Mouse (Mus musculus): Measurements from ENCODE around the gene Zfp580. TPM values are rescaled to one million over a fixed set of nuclear protein-coding genes. Genes with fewer than 3 reads are reported as not detected.

The Zfp580 gene
- total RNA-seq, 2 experiments from 2014 or later = 2.1 TPM; not detected in 1

GRCm38 (mm10) chr7:5030554-5031275 is 20.6 kb upstream of the Zfp580 start:
- no peak for ATAC-seq (replicated peaks; ENCODE audit: low FRiP score, low TSS enrichment, poor library complexity, severe bottlenecking)

DNA sequence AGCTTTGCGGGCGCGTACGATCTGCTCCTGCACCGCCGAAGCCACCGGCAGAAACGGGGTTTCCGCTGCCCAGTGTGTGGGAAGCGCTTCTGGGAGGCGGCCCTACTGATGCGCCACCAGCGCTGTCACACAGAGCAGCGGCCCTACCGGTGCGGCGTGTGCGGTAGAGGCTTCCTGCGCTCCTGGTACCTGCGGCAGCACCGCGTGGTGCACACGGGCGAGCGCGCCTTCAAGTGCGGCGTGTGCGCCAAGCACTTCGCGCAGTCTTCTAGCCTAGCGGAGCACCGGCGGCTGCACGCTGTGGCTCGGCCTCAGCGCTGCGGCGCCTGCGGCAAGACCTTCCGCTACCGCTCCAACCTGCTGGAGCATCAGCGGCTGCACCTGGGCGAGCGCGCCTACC is 19.8 kb upstream of the Zfp580 start:
- ATAC-seq (replicated peaks; ENCODE audit: low FRiP score, low TSS enrichment, poor library complexity, severe bottlenecking) = no peak

DNA sequence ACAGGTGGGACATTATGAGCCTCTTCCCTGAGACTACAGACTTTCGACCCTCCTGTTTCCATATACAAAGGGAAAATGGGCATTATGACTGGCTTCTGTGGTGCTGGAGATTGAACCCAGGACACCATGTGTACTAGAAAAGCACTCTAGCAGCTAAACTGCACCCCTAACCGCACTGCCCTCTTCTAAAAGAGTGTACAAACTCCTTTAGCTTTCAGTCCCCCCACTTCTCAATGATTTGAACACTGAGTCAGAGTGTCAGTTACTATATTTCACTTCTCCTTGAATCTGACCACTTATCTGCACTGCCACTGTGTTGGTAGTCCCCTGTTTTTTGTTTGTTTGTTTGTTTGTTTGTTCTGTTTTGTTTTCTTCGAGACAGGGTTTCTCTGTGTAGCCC is 17.5 kb upstream of the Zfp580 start, which contains the start of gene 4632433K11Rik:
4632433K11Rik (plus strand) TSS at position 301 of the 400 bp plus-strand sequence.
- no peak for ATAC-seq (replicated peaks; ENCODE audit: low FRiP score, low TSS enrichment, poor library complexity, severe bottlenecking)

- no peak for ATAC-seq (replicated peaks; ENCODE audit: low FRiP score, low TSS enrichment, poor library complexity, severe bottlenecking)
Measured at GRCm38 (mm10) chr7:5035628-5036027, 15.7 kb upstream of the Zfp580 start.

DNA sequence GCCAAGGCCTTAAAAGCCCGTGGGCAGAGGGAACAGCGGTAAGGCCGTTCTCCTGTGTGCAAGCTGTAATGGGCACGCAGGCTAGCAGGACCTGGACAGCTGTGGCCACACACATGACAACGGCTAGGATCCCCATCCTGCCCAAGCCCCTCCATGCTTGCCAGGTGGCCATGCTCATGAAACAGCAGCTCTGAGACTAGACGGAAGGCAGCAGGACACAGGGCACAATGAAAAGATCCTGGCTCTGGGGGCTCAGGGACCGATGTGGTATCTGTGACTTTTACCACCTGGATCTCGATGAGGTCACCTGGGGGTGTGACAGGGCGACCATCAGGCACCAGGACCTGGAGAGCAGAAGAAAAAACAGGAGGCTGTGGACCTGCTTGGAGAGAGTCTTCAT is 15.2 kb upstream of the Zfp580 start:
- ATAC-seq (replicated peaks; ENCODE audit: low FRiP score, low TSS enrichment, poor library complexity, severe bottlenecking) = no peak

GRCm38 (mm10) chr7:5037026-5037425 is 14.3 kb upstream of the Zfp580 start:
- ATAC-seq (replicated peaks; ENCODE audit: low FRiP score, low TSS enrichment, poor library complexity, severe bottlenecking) = no peak

DNA sequence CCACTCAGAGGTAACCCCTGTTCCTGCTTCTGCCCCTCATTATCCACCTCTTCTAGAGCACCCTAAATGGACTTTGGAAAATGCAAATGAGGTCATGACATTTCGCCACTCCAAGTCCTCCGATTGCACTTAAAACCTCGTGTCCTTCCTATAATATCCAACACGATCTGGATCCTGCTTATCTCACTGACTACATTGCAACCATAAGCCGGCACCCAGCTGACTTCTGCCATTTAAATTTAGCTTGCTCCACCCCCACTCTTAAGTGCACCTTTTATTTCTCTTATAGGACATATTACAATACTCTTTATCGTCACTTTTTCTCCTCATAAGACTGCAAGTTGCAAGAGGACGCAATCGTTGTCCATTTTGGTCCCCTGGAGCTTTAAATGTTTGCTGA is 13.9 kb upstream of the Zfp580 start:
- ATAC-seq (replicated peaks; ENCODE audit: low FRiP score, low TSS enrichment, poor library complexity, severe bottlenecking) = no peak

DNA sequence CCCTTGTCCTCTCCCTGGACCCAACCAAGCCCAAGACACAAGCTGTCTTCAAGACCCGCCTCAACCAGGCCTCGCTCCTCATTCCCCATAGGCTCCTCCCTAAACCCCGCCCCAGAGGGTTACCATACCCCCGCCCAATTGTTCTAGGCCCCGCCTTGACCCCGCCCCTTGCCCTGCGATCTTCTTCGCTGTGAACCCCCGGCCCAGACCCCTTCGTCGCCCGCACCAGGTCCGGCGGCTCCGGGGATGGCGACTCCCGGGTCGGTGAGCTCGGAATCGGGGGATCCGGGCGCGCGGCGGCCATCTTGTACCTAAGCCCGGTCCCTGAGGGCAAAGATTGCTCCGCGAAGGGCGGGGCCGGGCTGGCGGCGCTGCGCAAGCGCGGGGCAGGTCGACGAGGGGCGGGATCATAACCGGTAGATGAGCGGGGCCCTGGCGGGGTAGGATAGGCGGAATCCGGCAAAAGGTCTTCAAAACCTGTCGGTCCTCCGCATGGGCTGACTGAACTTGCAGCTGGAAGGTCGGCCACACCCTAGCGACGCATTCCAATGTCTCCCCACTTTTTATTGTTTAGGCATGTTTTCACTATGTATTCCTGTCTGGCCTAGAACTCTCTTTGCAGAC is 13.1 kb upstream of the Zfp580 start, which contains the start of gene Zfp784:
Zfp784 (minus strand) TSS at position 338 of the 624 bp plus-strand sequence.
- ATAC-seq (replicated peaks; ENCODE audit: low FRiP score, low TSS enrichment, poor library complexity, severe bottlenecking) = peak; percentile 95

DNA sequence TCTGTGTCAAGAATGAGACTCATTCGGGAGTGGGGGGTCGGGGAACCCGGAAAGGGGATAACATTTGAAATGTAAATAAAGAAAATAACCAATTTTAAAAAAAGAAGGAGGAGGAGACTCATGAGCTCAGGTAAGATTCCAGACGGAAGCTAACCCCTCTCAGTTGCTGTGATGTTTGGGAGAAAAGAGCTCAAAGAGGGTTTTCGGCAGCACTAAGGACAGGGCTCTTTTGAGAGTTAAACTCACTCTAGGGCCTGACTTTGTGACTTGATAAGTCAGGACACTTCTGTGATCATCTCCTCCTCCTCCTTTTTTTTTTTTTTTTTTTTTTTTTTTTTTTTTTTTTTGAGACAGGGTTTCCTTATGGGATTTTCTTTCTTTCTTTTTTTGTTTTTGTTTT is 12.4 kb upstream of the Zfp580 start:
- no peak for ATAC-seq (replicated peaks; ENCODE audit: low FRiP score, low TSS enrichment, poor library complexity, severe bottlenecking)

DNA sequence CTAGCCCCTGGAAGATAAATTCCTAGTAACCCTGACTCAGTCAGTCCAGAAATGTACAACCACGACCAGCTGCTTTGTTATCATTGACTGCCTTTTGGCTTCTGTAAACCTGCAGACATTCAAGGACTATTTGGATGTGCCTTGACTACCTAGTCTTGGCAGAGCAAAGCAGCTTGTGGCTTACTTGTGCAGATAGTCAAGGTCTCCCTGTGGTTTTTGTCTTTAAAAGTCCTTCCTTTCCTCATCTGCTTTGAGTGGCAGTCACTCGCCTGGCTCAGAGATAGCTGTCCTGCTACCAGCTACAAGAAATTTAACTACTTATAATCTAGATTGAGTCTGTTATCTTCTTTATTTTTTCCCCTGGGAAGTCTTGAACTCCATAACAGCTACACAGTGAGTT is 6.4 kb upstream of the Zfp580 start:
- peak; percentile 28; the same call in 1 of the 2 replicates for ATAC-seq (replicated peaks; ENCODE audit: low FRiP score, low TSS enrichment, poor library complexity, severe bottlenecking)

- ATAC-seq (replicated peaks; ENCODE audit: low FRiP score, low TSS enrichment, poor library complexity, severe bottlenecking) = no peak
Measured at GRCm38 (mm10) chr7:5046112-5046511, 5.2 kb upstream of the Zfp580 start.

- peak; percentile 32; the same call in 1 of the 2 replicates for ATAC-seq (replicated peaks; ENCODE audit: low FRiP score, low TSS enrichment, poor library complexity, severe bottlenecking)
Measured at GRCm38 (mm10) chr7:5047313-5047712, 4.0 kb upstream of the Zfp580 start.

GRCm38 (mm10) chr7:5052438-5052837 is 1.1 kb downstream of the Zfp580 start:
- no peak for ATAC-seq (replicated peaks; ENCODE audit: low FRiP score, low TSS enrichment, poor library complexity, severe bottlenecking)

- no peak for ATAC-seq (replicated peaks; ENCODE audit: low FRiP score, low TSS enrichment, poor library complexity, severe bottlenecking)
Measured at GRCm38 (mm10) chr7:5052931-5053343, 1.6 kb downstream of the Zfp580 start.

- ATAC-seq (replicated peaks; ENCODE audit: low FRiP score, low TSS enrichment, poor library complexity, severe bottlenecking) = no peak
Measured at GRCm38 (mm10) chr7:5053456-5054179, 2.3 kb downstream of the Zfp580 start.

GRCm38 (mm10) chr7:5056651-5057263 is 5.4 kb downstream of the Zfp580 start:
- ATAC-seq (replicated peaks; ENCODE audit: low FRiP score, low TSS enrichment, poor library complexity, severe bottlenecking) = no peak

DNA sequence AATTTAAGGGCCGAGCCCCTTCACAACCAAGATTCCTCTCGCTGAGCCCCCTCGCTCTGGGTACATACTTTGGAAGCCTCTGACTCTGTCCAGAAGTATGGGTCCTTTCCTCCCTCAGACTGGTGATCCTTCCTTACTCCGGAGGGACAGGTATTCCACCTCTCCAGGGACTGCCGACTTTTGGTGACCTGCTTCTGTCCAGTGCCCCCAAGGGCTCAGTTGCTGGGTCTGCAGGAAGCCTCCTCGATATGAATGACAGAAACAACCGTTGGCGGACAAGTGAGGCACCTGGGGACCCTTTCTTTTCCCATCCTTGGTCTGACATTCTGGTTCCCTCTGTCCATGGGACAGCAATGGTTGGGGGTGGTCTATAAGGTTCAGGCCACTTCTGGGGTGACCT is 6.0 kb downstream of the Zfp580 start:
- no peak for ATAC-seq (replicated peaks; ENCODE audit: low FRiP score, low TSS enrichment, poor library complexity, severe bottlenecking)

DNA sequence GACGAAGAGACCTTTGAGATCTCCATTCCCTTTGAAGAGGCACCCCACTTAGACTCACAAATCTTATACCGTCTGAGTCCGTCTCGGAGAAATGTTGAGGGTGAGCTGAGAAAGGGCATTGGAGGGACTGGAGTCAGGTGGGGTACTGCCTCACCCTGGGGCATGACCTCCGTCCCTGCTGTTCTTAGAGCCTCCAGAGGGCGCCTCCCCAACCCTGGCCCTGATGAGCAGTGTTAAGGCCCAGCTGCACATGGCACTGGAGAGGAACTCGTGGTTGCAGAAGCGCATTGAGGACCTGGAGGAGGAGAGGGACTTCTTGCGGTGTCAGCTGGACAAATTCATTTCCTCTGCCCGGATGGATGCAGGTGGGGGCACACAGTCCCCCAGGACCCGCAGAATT is 6.5 kb downstream of the Zfp580 start:
- ATAC-seq (replicated peaks; ENCODE audit: low FRiP score, low TSS enrichment, poor library complexity, severe bottlenecking) = no peak

DNA sequence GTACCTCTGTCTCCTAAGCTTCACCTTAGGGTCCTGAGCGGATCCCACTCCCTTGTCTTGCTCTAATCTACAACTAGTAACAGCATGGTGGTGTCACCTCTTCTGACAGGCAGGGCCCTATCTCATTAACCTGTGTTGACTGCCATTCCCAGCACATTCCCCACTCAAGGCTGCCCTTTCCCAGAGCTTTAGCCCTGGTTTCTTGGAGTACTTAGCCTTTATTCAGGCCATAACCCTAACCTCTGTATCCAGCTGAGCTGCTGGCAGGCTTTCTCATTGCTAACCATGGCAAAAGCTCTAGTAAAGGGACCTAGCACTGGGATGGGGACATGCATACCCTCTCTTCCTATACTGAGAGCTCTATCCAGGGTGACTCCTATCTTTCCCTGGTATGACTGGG is 7.3 kb downstream of the Zfp580 start:
- no peak for ATAC-seq (replicated peaks; ENCODE audit: low FRiP score, low TSS enrichment, poor library complexity, severe bottlenecking)

DNA sequence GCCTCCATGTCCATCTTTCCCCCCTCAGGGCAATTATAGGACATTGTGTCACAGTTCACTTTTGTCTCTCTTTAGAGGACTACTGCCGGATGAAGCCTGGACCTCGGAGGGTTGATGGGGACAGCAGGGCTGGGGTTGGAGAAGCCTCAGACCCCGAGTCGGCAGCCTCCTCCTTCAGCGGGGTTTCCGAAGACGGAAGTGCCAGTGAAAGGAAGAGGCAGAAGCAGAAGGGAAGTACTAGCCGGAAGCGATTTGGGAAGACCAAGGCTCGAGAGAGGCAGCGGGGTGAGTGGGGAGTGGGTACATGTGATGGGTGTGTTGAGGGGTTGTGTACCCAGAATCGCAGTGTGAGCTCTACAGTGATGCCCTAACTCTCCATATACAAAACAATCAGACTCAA is 8.1 kb downstream of the Zfp580 start:
- no peak for ATAC-seq (replicated peaks; ENCODE audit: low FRiP score, low TSS enrichment, poor library complexity, severe bottlenecking)
